8 mouse cellular contexts compared by ENCODE assay signal in genomic region chr10:83533258-83533909, GRCm38 (mm10). TPM values are rescaled to one million over a fixed set of nuclear protein-coding genes. Genes with fewer than 3 reads are reported as not detected.
DNase-seq lines count a peak whose midpoint lies in the region; ATAC-seq and TF ChIP-seq lines count a peak whose summit lies in the region.

No protein-coding gene starts in this region.

- peak overlapping the region; percentile 83 for H3ac ChIP-seq in C2C12 (ENCODE audit: control insufficient read depth, insufficient read length, low read depth)
- H3ac ChIP-seq in myocyte (ENCODE audit: control insufficient read depth, insufficient read length) = peak overlapping the region; percentile 68

- no peaks in the 10 kb centered on the region for H3K27me3 ChIP-seq in C2C12 (ENCODE audit: control insufficient read depth, insufficient read depth, insufficient read length)
- H3K27me3 ChIP-seq in heart, embryonic 11.5 days (ENCODE audit: control insufficient read depth, insufficient read depth, low read length) = no peaks in the 10 kb centered on the region
- no peaks in the 10 kb centered on the region for H3K27me3 ChIP-seq in kidney, postnatal 0 days (ENCODE audit: insufficient read depth, low read length)
- H3K27me3 ChIP-seq in liver, embryonic 11.5 days (replicated peaks; ENCODE audit: control insufficient read depth, insufficient read depth, low read length) = peaks cover 23% of the 10 kb centered on the region
- H3K27me3 ChIP-seq in myocyte (ENCODE audit: control insufficient read depth, insufficient read depth, insufficient read length) = no peaks in the 10 kb centered on the region

- H3K9ac ChIP-seq in heart, embryonic 11.5 days (ENCODE audit: low read depth, low read length) = peak overlapping the region; percentile 67
- peak overlapping the region; percentile 50 for H3K9ac ChIP-seq in kidney, postnatal 0 days (ENCODE audit: low read depth, low read length)
- no peak overlapping the region for H3K9ac ChIP-seq in liver, embryonic 11.5 days (ENCODE audit: low read depth, low read length)

- peak; percentile 74 for TF ChIP-seq POLR2A in myocyte (IDR thresholded peaks at IDR 0.05; ENCODE audit: insufficient read length, low read depth)

- no peaks in the 10 kb centered on the region for H3K9me3 ChIP-seq in heart, embryonic 11.5 days (replicated peaks; ENCODE audit: control insufficient read depth, low read length)
- H3K9me3 ChIP-seq in kidney, postnatal 0 days (replicated peaks; ENCODE audit: low read length) = no peaks in the 10 kb centered on the region
- H3K9me3 ChIP-seq in liver, embryonic 11.5 days (ENCODE audit: control insufficient read depth, low read length) = no peaks in the 10 kb centered on the region

- H3K79me3 ChIP-seq in C2C12 (ENCODE audit: low read depth) = no peaks in the 10 kb centered on the region

- WGBS in heart, embryonic 11.5 days (ENCODE audit: insufficient replicate concordance) = 3% methylated on average over 27 of the region's 27 CpGs
- 3% methylated on average over 27 of the region's 27 CpGs for WGBS in kidney, postnatal 0 days
- WGBS in liver, embryonic 11.5 days = 7% methylated on average over 27 of the region's 27 CpGs

- H3K4me3 ChIP-seq in C2C12 (ENCODE audit: insufficient read depth, poor library complexity, severe bottlenecking) = peak overlapping the region; percentile 38
- H3K4me3 ChIP-seq in heart, embryonic 11.5 days (ENCODE audit: low read depth, low read length) = peak overlapping the region; percentile 56
- peak overlapping the region; percentile 36 for H3K4me3 ChIP-seq in kidney, postnatal 0 days (replicated peaks; ENCODE audit: low read depth, low read length)
- H3K4me3 ChIP-seq in liver, embryonic 11.5 days (ENCODE audit: low read depth, low read length) = peak overlapping the region; percentile 48
- peak overlapping the region; percentile 90 for H3K4me3 ChIP-seq in myocyte

- H3K79me2 ChIP-seq in C2C12 (ENCODE audit: control insufficient read depth, insufficient read depth) = no peaks in the 10 kb centered on the region
- peaks cover 36% of the 10 kb centered on the region for H3K79me2 ChIP-seq in myocyte (ENCODE audit: control insufficient read depth, insufficient read depth)

- peak; percentile 70 for DNase-seq in adrenal gland, postnatal 25 days
- DNase-seq in fibroblast of lung, adult 2 months (ENCODE audit: low read depth) = peak; percentile 51
- peak; percentile 36 for DNase-seq in kidney, postnatal 0 days (ENCODE audit: low spot score)
- DNase-seq in liver, embryonic 11.5 days (ENCODE audit: low spot score) = peak; percentile 44
- DNase-seq in urinary bladder, postnatal 36 days (ENCODE audit: low spot score in 2 of 2) = peak; percentile 23 to 79

- peaks cover 8% of the 10 kb centered on the region; the same call in 1 of the 2 replicates for H3K4me1 ChIP-seq in heart, embryonic 11.5 days (ENCODE audit: control insufficient read depth, insufficient read depth, low read length)
- H3K4me1 ChIP-seq in kidney, postnatal 0 days (replicated peaks; ENCODE audit: insufficient read depth, low read length) = no peaks in the 10 kb centered on the region; the same call in 1 of the 2 replicates
- no peaks in the 10 kb centered on the region for H3K4me1 ChIP-seq in liver, embryonic 11.5 days (replicated peaks; ENCODE audit: control insufficient read depth, insufficient read depth, low read length)

- H3K4me2 ChIP-seq in heart, embryonic 11.5 days = peak overlapping the region; percentile 95
- peak overlapping the region; percentile 68 for H3K4me2 ChIP-seq in kidney, postnatal 0 days (ENCODE audit: low read length)
- H3K4me2 ChIP-seq in liver, embryonic 11.5 days = peak overlapping the region; percentile 73
- peak overlapping the region; percentile 87 for H3K4me2 ChIP-seq in myocyte (ENCODE audit: low read depth)

- peak overlapping the region; percentile 31 for H3K27ac ChIP-seq in heart, embryonic 11.5 days (ENCODE audit: low read depth, low read length)
- H3K27ac ChIP-seq in kidney, postnatal 0 days = no peak overlapping the region
- H3K27ac ChIP-seq in liver, embryonic 11.5 days (ENCODE audit: low read depth, low read length) = no peak overlapping the region

- no peak for TF ChIP-seq CTCF in C2C12 (IDR thresholded peaks at IDR 0.05; ENCODE audit: control insufficient read depth, insufficient read depth, insufficient read length)
- TF ChIP-seq CTCF in kidney, postnatal 0 days (IDR thresholded peaks at IDR 0.05; ENCODE audit: low read depth) = no peak

- H3K36me3 ChIP-seq in C2C12 (ENCODE audit: control insufficient read depth, insufficient read depth) = no peaks in the 10 kb centered on the region
- no peaks in the 10 kb centered on the region for H3K36me3 ChIP-seq in heart, embryonic 11.5 days (ENCODE audit: control insufficient read depth, insufficient read depth, low read length)
- no peaks in the 10 kb centered on the region for H3K36me3 ChIP-seq in kidney, postnatal 0 days (ENCODE audit: insufficient read depth, low read length)
- H3K36me3 ChIP-seq in liver, embryonic 11.5 days (ENCODE audit: control insufficient read depth, insufficient read depth, low read length) = no peaks in the 10 kb centered on the region
- peaks cover 5% of the 10 kb centered on the region for H3K36me3 ChIP-seq in myocyte (ENCODE audit: control insufficient read depth, insufficient read depth)

- peak; percentile 27 for ATAC-seq in heart, embryonic 11.5 days (replicated peaks; ENCODE audit: insufficient number of reproducible peaks, low FRiP score, low TSS enrichment)
- ATAC-seq in kidney, postnatal 0 days (replicated peaks; ENCODE audit: low FRiP score, low read depth) = no peak
- ATAC-seq in liver, embryonic 11.5 days (replicated peaks; ENCODE audit: low FRiP score) = 0 out of 2 replicates have a peak, but pooled peaks have one; percentile 32

TF ChIP-seq in C2C12, 6 proteins besides CTCF, POLR2A, EP300 and RAD21:
- no peak for TF ChIP-seq FOSL1 (IDR thresholded peaks at IDR 0.05; ENCODE audit: insufficient read depth, low read length, poor library complexity, severe bottlenecking)
- no peak for TF ChIP-seq MYOD1 (IDR thresholded peaks at IDR 0.05; ENCODE audit: control insufficient read depth, insufficient read length, low read depth)
- TF ChIP-seq CEBPB (IDR thresholded peaks at IDR 0.05; ENCODE audit: low read depth) = peak; percentile 75
- no peak for TF ChIP-seq MAX (IDR thresholded peaks at IDR 0.05)
- no peak for TF ChIP-seq MYOG (IDR thresholded peaks at IDR 0.05; ENCODE audit: control insufficient read depth, extremely low read depth, insufficient read length)

TF ChIP-seq in myocyte, 11 proteins besides CTCF, POLR2A, EP300 and RAD21:
- TF ChIP-seq REST (IDR thresholded peaks at IDR 0.05; ENCODE audit: insufficient read depth, insufficient read length) = no peak
- no peak for TF ChIP-seq MYOG (IDR thresholded peaks at IDR 0.05; ENCODE audit: control insufficient read depth in 1 of 3, insufficient read depth in 1 of 3, insufficient read length in 2 of 3, low read depth in 2 of 3)
- no peak for TF ChIP-seq TCF12 (IDR thresholded peaks at IDR 0.05; ENCODE audit: insufficient read depth, poor library complexity, severe bottlenecking)
- no peak for TF ChIP-seq E2F4 (IDR thresholded peaks at IDR 0.05; ENCODE audit: insufficient read depth)
- TF ChIP-seq SRF (IDR thresholded peaks at IDR 0.05; ENCODE audit: control insufficient read depth, insufficient read length, low read depth) = no peak
- no peak for TF ChIP-seq MYOD1 (IDR thresholded peaks at IDR 0.05; ENCODE audit: control insufficient read depth in 1 of 3, insufficient read length in 2 of 3, low read depth in 2 of 3)
- no peak for TF ChIP-seq USF1 (IDR thresholded peaks at IDR 0.05; ENCODE audit: low read depth)
- TF ChIP-seq POLR2AphosphoS2 (IDR thresholded peaks at IDR 0.05; ENCODE audit: insufficient read length, low read depth) = peak; percentile 87
- no peak for TF ChIP-seq TCF3 (IDR thresholded peaks at IDR 0.05; ENCODE audit: insufficient read length, low read depth)
- TF ChIP-seq MAX (IDR thresholded peaks at IDR 0.05; ENCODE audit: low read depth) = peak; percentile 43
- TF ChIP-seq CEBPB (IDR thresholded peaks at IDR 0.05; ENCODE audit: insufficient read depth, poor library complexity, severe bottlenecking) = peak; percentile 87

RNA-seq across cellular contexts. Expression of gene Aldh1l2, which starts 0.6 kb away (rescaled TPM):
- polyA plus RNA-seq in C2C12 (2012; fragmentation: generic; extraction: Trizol) (17.5 TPM), myocyte (2012; fragmentation: generic; extraction: Trizol) (71.8 TPM)
- total RNA-seq in adrenal gland, postnatal 25 days (2021) = 0.88 and 1.0 TPM in 2 replicates
- 8.0 and 12.1 TPM in 2 replicates for polyA plus RNA-seq in heart, embryonic 11.5 days (2014; fragmentation: Nextera tagmentation; extraction: Ambion mirVana)
- polyA plus RNA-seq in kidney, postnatal 0 days (2015; fragmentation: Nextera tagmentation; extraction: Ambion mirVana) = 0.29 and 0.47 TPM in 2 replicates
- 0.58 and 0.81 TPM in 2 replicates for polyA plus RNA-seq in liver, embryonic 11.5 days (2014; fragmentation: Nextera tagmentation; extraction: Ambion mirVana)

RNA-seq across cellular contexts. Expression of gene Washc4, which starts 10.2 kb away (rescaled TPM):
- polyA plus RNA-seq in C2C12 (2012; fragmentation: generic; extraction: Trizol) (4.5 TPM), myocyte (2012; fragmentation: generic; extraction: Trizol) (7.2 TPM)
- 26.5 and 29.9 TPM in 2 replicates for total RNA-seq in adrenal gland, postnatal 25 days (2021)
- polyA plus RNA-seq in heart, embryonic 11.5 days (2014; fragmentation: Nextera tagmentation; extraction: Ambion mirVana) = 26.8 TPM in 2 replicates
- polyA plus RNA-seq in kidney, postnatal 0 days (2015; fragmentation: Nextera tagmentation; extraction: Ambion mirVana) = 21.7 and 32.6 TPM in 2 replicates
- polyA plus RNA-seq in liver, embryonic 11.5 days (2014; fragmentation: Nextera tagmentation; extraction: Ambion mirVana) = 27.5 and 31.0 TPM in 2 replicates

Comparison
In these comparisons a context has a peak if more than half of its experiments do, and no peak if none do; other contexts are left out.
1. H3K4me3 ChIP-seq: peak in every context shown above with its lines; median percentile 90 in myocyte; 56 in heart, embryonic 11.5 days; 48 in liver, embryonic 11.5 days; 38 in C2C12; 36 in kidney, postnatal 0 days.